Mouse (Mus musculus) ES-E14 (cell line): ENCODE measurements around the gene B3gntl1.

ENCODE experiments used
- CHD2 ChIP-seq: IDR thresholded peaks from 2 replicates; pipeline ENCODE4 v1.6.1; 2014; ENCODE audit warnings: mild to moderate bottlenecking, low read depth, low read length, inconsistent platforms
- HCFC1 ChIP-seq: IDR thresholded peaks from 2 replicates; pipeline ENCODE4 v1.6.1; 2012; ENCODE audit warnings: low read length, inconsistent platforms, borderline replicate concordance; ENCODE audit not compliant: insufficient read depth
- MAFK ChIP-seq: IDR thresholded peaks from 2 replicates; pipeline ENCODE4 v1.6.1; 2014; ENCODE audit warnings: mild to moderate bottlenecking, low read depth, low read length, inconsistent platforms; ENCODE audit not compliant: insufficient read depth
- ZC3H11A ChIP-seq: IDR thresholded peaks from 2 replicates; pipeline ENCODE4 v1.6.1; 2012; ENCODE audit warnings: low read depth, mild to moderate bottlenecking, inconsistent platforms, low read length, borderline replicate concordance
- ZNF384 ChIP-seq: IDR thresholded peaks from 2 replicates; pipeline ENCODE4 v1.6.1; 2012; ENCODE audit warnings: low read depth, low read length, inconsistent platforms

DNA sequence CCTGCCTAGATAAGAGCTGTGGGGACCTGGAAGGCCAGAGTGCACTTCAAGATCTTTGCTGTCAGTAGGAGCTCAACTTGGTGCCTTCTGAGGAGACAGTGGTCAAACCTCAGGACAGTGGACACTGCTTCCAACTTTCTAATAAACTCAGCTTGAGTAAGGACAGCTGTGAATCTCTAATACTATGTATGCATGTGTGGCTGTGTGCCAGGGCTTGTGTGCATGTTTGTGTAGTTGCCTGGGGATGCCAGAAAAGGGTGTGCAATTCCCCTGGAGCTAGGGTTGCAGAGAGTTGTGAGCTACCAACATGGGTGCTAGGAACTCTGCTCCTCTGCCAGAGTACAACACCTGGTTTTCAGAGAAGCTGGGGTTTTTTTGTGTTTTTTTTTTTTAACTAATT lies 62.0 kb downstream of the B3gntl1 start:
- TF ChIP-seq HCFC1 (no peak), CHD2 (no peak), ZNF384 (no peak), MAFK (no peak), ZC3H11A (no peak)
